In genomic region chr3:31267921-31268320, GRCm38 (mm10) we compare ENCODE assay signal across 22 mouse cellular contexts. TPM values are rescaled to one million over a fixed set of nuclear protein-coding genes. Genes with fewer than 3 reads are reported as not detected.
DNase-seq lines count a peak whose midpoint lies in the region; ATAC-seq and TF ChIP-seq lines count a peak whose summit lies in the region.
"Had no signal": no experiment of that assay in that cellular context is flagged by ENCODE, and none has a peak within 500 bp of the region (broad histone marks: within the 10 kb centered on the region; RNA-seq: fewer than 3 reads in every experiment).

No protein-coding gene starts in this region.

- H3K4me2 ChIP-seq in midbrain, embryonic 11.5 days = no peak overlapping the region
- H3K4me2 ChIP-seq in midbrain, embryonic 13.5 days (replicated peaks) = no peak overlapping the region
- no peak overlapping the region for H3K4me2 ChIP-seq in stomach, embryonic 15.5 days
- no peak overlapping the region for H3K4me2 ChIP-seq in stomach, embryonic 16.5 days (ENCODE audit: low read depth, low read length)
- H3K4me2 ChIP-seq in stomach, postnatal 0 days (replicated peaks; ENCODE audit: low read depth) = no peak overlapping the region
- H3K4me2 ChIP-seq in forebrain, embryonic 12.5 days = no peak overlapping the region

- no peak overlapping the region for H3K27ac ChIP-seq in midbrain, embryonic 11.5 days (ENCODE audit: low read depth, low read length)
- H3K27ac ChIP-seq in midbrain, embryonic 13.5 days = no peak overlapping the region
- H3K27ac ChIP-seq in stomach, embryonic 15.5 days = no peak overlapping the region
- no peak overlapping the region for H3K27ac ChIP-seq in stomach, embryonic 16.5 days (ENCODE audit: low read length)
- no peak overlapping the region for H3K27ac ChIP-seq in stomach, postnatal 0 days (replicated peaks)
- H3K27ac ChIP-seq in forebrain, embryonic 12.5 days = no peak overlapping the region

- no peak for TF ChIP-seq EP300 in stomach, postnatal 0 days (optimal IDR thresholded peaks at IDR 0.05)

- H3K9ac ChIP-seq in midbrain, embryonic 11.5 days (ENCODE audit: low read length) = no peak overlapping the region
- no peak overlapping the region for H3K9ac ChIP-seq in midbrain, embryonic 13.5 days (replicated peaks)
- H3K9ac ChIP-seq in stomach, embryonic 15.5 days = no peak overlapping the region
- no peak overlapping the region for H3K9ac ChIP-seq in stomach, embryonic 16.5 days (ENCODE audit: low read length)
- H3K9ac ChIP-seq in stomach, postnatal 0 days (ENCODE audit: low read length) = no peak overlapping the region
- no peak overlapping the region for H3K9ac ChIP-seq in forebrain, embryonic 12.5 days

- WGBS in midbrain, embryonic 11.5 days = 96% methylated on average over 2 of the region's 2 CpGs
- WGBS in midbrain, embryonic 13.5 days = 96% methylated on average over 2 of the region's 2 CpGs
- WGBS in stomach, embryonic 15.5 days = 59% methylated on average over 2 of the region's 2 CpGs
- 59% methylated on average over 2 of the region's 2 CpGs for WGBS in stomach, embryonic 16.5 days
- WGBS in stomach, postnatal 0 days = 47% methylated on average over 2 of the region's 2 CpGs
- WGBS in forebrain, embryonic 12.5 days = 94% methylated on average over 2 of the region's 2 CpGs

- no peaks in the 10 kb centered on the region for H3K36me3 ChIP-seq in midbrain, embryonic 11.5 days (ENCODE audit: control insufficient read depth, insufficient read depth, low read length)
- H3K36me3 ChIP-seq in midbrain, embryonic 13.5 days = no peaks in the 10 kb centered on the region
- no peaks in the 10 kb centered on the region for H3K36me3 ChIP-seq in stomach, embryonic 15.5 days
- H3K36me3 ChIP-seq in stomach, embryonic 16.5 days (ENCODE audit: control insufficient read depth, insufficient read depth, low read length) = no peaks in the 10 kb centered on the region
- no peaks in the 10 kb centered on the region for H3K36me3 ChIP-seq in stomach, postnatal 0 days (ENCODE audit: control insufficient read depth, insufficient read depth, low read length)
- H3K36me3 ChIP-seq in forebrain, embryonic 12.5 days (replicated peaks) = no peaks in the 10 kb centered on the region
- H3K36me3 ChIP-seq: G1E had no signal

- no peaks in the 10 kb centered on the region for H3K9me3 ChIP-seq in midbrain, embryonic 11.5 days (ENCODE audit: control insufficient read depth, low read length)
- H3K9me3 ChIP-seq in midbrain, embryonic 13.5 days = no peaks in the 10 kb centered on the region
- no peaks in the 10 kb centered on the region for H3K9me3 ChIP-seq in stomach, embryonic 15.5 days
- no peaks in the 10 kb centered on the region for H3K9me3 ChIP-seq in stomach, embryonic 16.5 days (replicated peaks; ENCODE audit: control insufficient read depth, low read length)
- no peaks in the 10 kb centered on the region for H3K9me3 ChIP-seq in stomach, postnatal 0 days (ENCODE audit: control insufficient read depth, low read length)
- no peaks in the 10 kb centered on the region for H3K9me3 ChIP-seq in forebrain, embryonic 12.5 days
- H3K9me3 ChIP-seq: G1E had no signal

- no peaks in the 10 kb centered on the region for H3K4me1 ChIP-seq in midbrain, embryonic 11.5 days (ENCODE audit: control insufficient read depth, insufficient read depth, low read length)
- H3K4me1 ChIP-seq in midbrain, embryonic 13.5 days (replicated peaks) = no peaks in the 10 kb centered on the region
- no peaks in the 10 kb centered on the region for H3K4me1 ChIP-seq in stomach, embryonic 15.5 days
- no peaks in the 10 kb centered on the region for H3K4me1 ChIP-seq in stomach, embryonic 16.5 days (ENCODE audit: control insufficient read depth, insufficient read depth, low read length)
- no peaks in the 10 kb centered on the region for H3K4me1 ChIP-seq in stomach, postnatal 0 days (replicated peaks; ENCODE audit: control insufficient read depth, insufficient read depth)
- no peaks in the 10 kb centered on the region for H3K4me1 ChIP-seq in forebrain, embryonic 12.5 days

- H3K27me3 ChIP-seq in midbrain, embryonic 11.5 days (ENCODE audit: control insufficient read depth, insufficient read depth, low read length) = no peaks in the 10 kb centered on the region
- H3K27me3 ChIP-seq in midbrain, embryonic 13.5 days = no peaks in the 10 kb centered on the region
- no peaks in the 10 kb centered on the region for H3K27me3 ChIP-seq in stomach, embryonic 15.5 days (replicated peaks)
- no peaks in the 10 kb centered on the region for H3K27me3 ChIP-seq in stomach, embryonic 16.5 days (ENCODE audit: control insufficient read depth, insufficient read depth, low read length)
- H3K27me3 ChIP-seq in stomach, postnatal 0 days (ENCODE audit: control insufficient read depth, insufficient read depth, low read length) = no peaks in the 10 kb centered on the region
- H3K27me3 ChIP-seq in forebrain, embryonic 12.5 days = no peaks in the 10 kb centered on the region
- H3K27me3 ChIP-seq: CH12.LX, Patski had no signal

- no peak overlapping the region for H3K4me3 ChIP-seq in midbrain, embryonic 11.5 days (ENCODE audit: low read depth, low read length)
- no peak overlapping the region for H3K4me3 ChIP-seq in midbrain, embryonic 13.5 days (replicated peaks)
- H3K4me3 ChIP-seq in stomach, embryonic 15.5 days (replicated peaks) = no peak overlapping the region
- H3K4me3 ChIP-seq in stomach, embryonic 16.5 days (replicated peaks; ENCODE audit: low read length) = no peak overlapping the region
- H3K4me3 ChIP-seq in stomach, postnatal 0 days (ENCODE audit: low read depth, low read length) = no peak overlapping the region
- no peak overlapping the region for H3K4me3 ChIP-seq in forebrain, embryonic 12.5 days (replicated peaks)

- peak; percentile 14 for DNase-seq in midbrain, embryonic 11.5 days (ENCODE audit: low spot score, missing footprints)
- no peak for DNase-seq in stomach, postnatal 0 days (ENCODE audit: low spot score)
- no peak for DNase-seq in testis, postnatal 10 days (ENCODE audit: low spot score)
- no peak for DNase-seq in cerebellum, postnatal 25 days
- DNase-seq: adrenal gland, adult 2 months; adrenal gland, adult 8-10 months; adrenal gland, postnatal 10 days; adrenal gland, postnatal 14 days; adrenal gland, postnatal 25 days; adrenal gland, postnatal 36 days; B cell, adult 2 months; cerebellum, adult 11 months; cerebellum, adult 11-12 months had no signal

- no peak for TF ChIP-seq CTCF in stomach, postnatal 0 days (IDR thresholded peaks at IDR 0.05; ENCODE audit: low read depth)

- no peak for ATAC-seq in midbrain, embryonic 11.5 days (ENCODE audit: low FRiP score)
- no peak for ATAC-seq in midbrain, embryonic 13.5 days
- peak; percentile 39; the same call in 1 of the 2 replicates for ATAC-seq in stomach, embryonic 15.5 days (ENCODE audit: insufficient read depth, low FRiP score, low read depth)
- ATAC-seq in stomach, embryonic 16.5 days (ENCODE audit: insufficient read depth, low FRiP score) = peak; percentile 50; the same call in 1 of the 2 replicates
- ATAC-seq in stomach, postnatal 0 days (ENCODE audit: low FRiP score, low TSS enrichment) = 0 out of 2 replicates have a peak, but pooled peaks have one; percentile 56
- ATAC-seq in forebrain, embryonic 12.5 days (ENCODE audit: low FRiP score) = no peak
- ATAC-seq: activated CD4-positive, CD25-positive, alpha-beta regulatory T cell, adult 4 months; CD4-positive, CD25-positive, alpha-beta regulatory T cell, adult 4 months; Patski had no signal

RNA-seq across cellular contexts. Expression of gene Slc7a14, which starts 42.3 kb away (rescaled TPM):
- polyA plus RNA-seq in midbrain, embryonic 11.5 days (2014; fragmentation: Nextera tagmentation; extraction: Ambion mirVana) = 0.43 and 0.44 TPM in 2 replicates
- polyA plus RNA-seq in midbrain, embryonic 13.5 days (2015; fragmentation: Nextera tagmentation; extraction: Ambion mirVana) = 3.0 and 3.2 TPM in 2 replicates
- 1.0 and 1.1 TPM in 2 replicates for polyA plus RNA-seq in stomach, embryonic 15.5 days (2015; fragmentation: Nextera tagmentation; extraction: Ambion mirVana)
- 0.90 and 0.97 TPM in 2 replicates for polyA plus RNA-seq in stomach, embryonic 16.5 days (2015; fragmentation: Nextera tagmentation; extraction: Ambion mirVana)
- polyA plus RNA-seq in stomach, postnatal 0 days (2015; fragmentation: Nextera tagmentation; extraction: Ambion mirVana) = 0.42 and 0.55 TPM in 2 replicates
- polyA plus RNA-seq in forebrain, embryonic 12.5 days (2016; fragmentation: Nextera tagmentation; extraction: Ambion mirVana) = 0.92 and 1.1 TPM in 2 replicates
- polyA plus RNA-seq: CD4-positive, CD25-positive, alpha-beta regulatory T cell, adult 4 months; G1E had no signal

Comparison
In these comparisons a context has a peak if more than half of its experiments do, and no peak if none do; other contexts are left out.
1. ATAC-seq: peak in stomach, embryonic 15.5 days (single experiment), stomach, embryonic 16.5 days (single experiment) and stomach, postnatal 0 days (single experiment); none in midbrain, embryonic 11.5 days (single experiment), midbrain, embryonic 13.5 days (single experiment) and forebrain, embryonic 12.5 days (single experiment).